Mouse (Mus musculus) stomach, embryonic 15.5 days (tissue): ENCODE data around the gene Hnrnpll. TPM values are rescaled to one million over a fixed set of nuclear protein-coding genes. Genes with fewer than 3 reads are reported as not detected.
"Not testable (repeated sequence)": the region's sequence is repeated elsewhere in the genome, so short reads cannot be mapped to it uniquely, and the experiment has no call there.

ENCODE experiments used
- ATAC-seq: fragments of 200-750 bp; cut with Nextera tagmentation; 2 replicates; pipeline ENCODE4 v1.8.0; 2017; ENCODE audit warnings: low read depth, moderate number of reproducible peaks, moderate TSS enrichment; ENCODE audit not compliant: insufficient read depth, low FRiP score
- H3K27ac ChIP-seq: fragments of 300-500 bp; sonication (generic); 2 replicates; pipeline ENCODE4 v1.5.1; 2015; ENCODE audit warnings: mild to moderate bottlenecking, inconsistent platforms
- H3K27me3 ChIP-seq: fragments of 300-500 bp; sonication (generic); replicated peaks from 2 replicates; pipeline ENCODE4 v1.6.1; 2015; ENCODE audit warnings: inconsistent platforms
- H3K36me3 ChIP-seq: fragments of 300-500 bp; sonication (generic); 2 replicates; pipeline ENCODE4 v1.6.1; 2015; ENCODE audit warnings: inconsistent platforms
- H3K4me1 ChIP-seq: fragments of 300-500 bp; sonication (generic); 2 replicates; pipeline ENCODE4 v1.6.1; 2015; ENCODE audit warnings: inconsistent platforms
- H3K4me2 ChIP-seq: fragments of 300-500 bp; sonication (generic); 2 replicates; pipeline ENCODE4 v1.6.1; 2015; ENCODE audit warnings: mild to moderate bottlenecking, inconsistent platforms
- H3K4me3 ChIP-seq: fragments of 300-500 bp; sonication (generic); replicated peaks from 2 replicates; pipeline ENCODE4 v1.5.1; 2015; ENCODE audit warnings: inconsistent platforms
- H3K9ac ChIP-seq: fragments of 300-500 bp; sonication (generic); 2 replicates; pipeline ENCODE4 v1.6.1; 2015; ENCODE audit warnings: inconsistent platforms
- H3K9me3 ChIP-seq: fragments of 300-500 bp; sonication (generic); 2 replicates; pipeline ENCODE4 v1.6.1; 2016; ENCODE audit warnings: inconsistent platforms
- WGBS: fragments of 180-500 bp; shearing (Covaris S2); methylation state at CpG from one replicate; pipeline ENCODE4 v1.1.7; 2015; 5-methylcytosine and 5-hydroxymethylcytosine counted together
- polyA plus RNA-seq: library from polyadenylated mRNA; unstranded; fragments of >200 nt; fragmentation: Nextera tagmentation; extraction: Ambion mirVana; gene quantifications from 2 replicates; pipeline ENCODE4 v1.2.1, GENCODE M21; 2015

The Hnrnpll gene
- polyA plus RNA-seq, 1 experiment from 2014 or later = 55.8 TPM

GRCm38 (mm10) chr17:80017389-80017788, 44.7 kb downstream of the Hnrnpll start:
- H3K4me2 ChIP-seq = no peak overlapping the region
- 49% methylated on average over 12 of the region's 12 CpGs for WGBS
- H3K27ac ChIP-seq = no peak overlapping the region
- H3K9ac ChIP-seq = no peak overlapping the region
- H3K27me3 ChIP-seq = no peaks in the 10 kb centered on the region
- peaks cover 6% of the 10 kb centered on the region for H3K4me1 ChIP-seq
- H3K9me3 ChIP-seq = no peaks in the 10 kb centered on the region
- ATAC-seq = no peak
- no peak overlapping the region for H3K4me3 ChIP-seq
- H3K36me3 ChIP-seq = no peaks in the 10 kb centered on the region

GRCm38 (mm10) chr17:80016400-80016799, 45.7 kb downstream of the Hnrnpll start:
- not testable (repeated sequence) for H3K4me3 ChIP-seq, H3K27ac ChIP-seq, ATAC-seq, H3K36me3 ChIP-seq, H3K9ac ChIP-seq, H3K4me2 ChIP-seq, H3K27me3 ChIP-seq, H3K9me3 ChIP-seq, H3K4me1 ChIP-seq
- 93% methylated on average over 4 of the region's 4 CpGs for WGBS

- no peak overlapping the region for H3K9ac ChIP-seq
- H3K4me2 ChIP-seq = no peak overlapping the region
- no peaks in the 10 kb centered on the region for H3K9me3 ChIP-seq
- H3K27me3 ChIP-seq = no peaks in the 10 kb centered on the region
- peaks cover 6% of the 10 kb centered on the region for H3K4me1 ChIP-seq
- H3K4me3 ChIP-seq = no peak overlapping the region
- peak; percentile 54; the same call in 1 of the 2 replicates for ATAC-seq
- no peaks in the 10 kb centered on the region for H3K36me3 ChIP-seq
- H3K27ac ChIP-seq = no peak overlapping the region
- WGBS = 70% methylated on average over 8 of the region's 8 CpGs
Observed at GRCm38 (mm10) chr17:80014361-80014809, 47.7 kb downstream of the Hnrnpll start.

- H3K4me2 ChIP-seq = no peak overlapping the region
- H3K27me3 ChIP-seq = no peaks in the 10 kb centered on the region
- H3K4me1 ChIP-seq = peaks cover 10% of the 10 kb centered on the region; the same call in 1 of the 2 replicates
- H3K4me3 ChIP-seq = no peak overlapping the region
- ATAC-seq = no peak
- no peaks in the 10 kb centered on the region for H3K36me3 ChIP-seq
- no peak overlapping the region for H3K9ac ChIP-seq
- WGBS = 45% methylated on average over 15 of the region's 15 CpGs
- H3K9me3 ChIP-seq = no peaks in the 10 kb centered on the region
- no peak overlapping the region for H3K27ac ChIP-seq
Observed at GRCm38 (mm10) chr17:80009926-80010325, 52.2 kb downstream of the Hnrnpll start.

- Histone ChIP-seq H3K9ac (no peak overlapping the region), H3K27me3 (no peaks in the 10 kb centered on the region), H3K4me2 (no peak overlapping the region), H3K27ac (0 out of 2 replicates have a peak overlapping the region, but pooled peaks have one; percentile 26), H3K4me3 (no peak overlapping the region), H3K4me1 (peaks cover 10% of the 10 kb centered on the region; the same call in 1 of the 2 replicates), H3K36me3 (no peaks in the 10 kb centered on the region), H3K9me3 (no peaks in the 10 kb centered on the region)
- WGBS = 24% methylated on average over 5 of the region's 5 CpGs
- ATAC-seq = peak; percentile 60; the same call in 1 of the 2 replicates
Observed at GRCm38 (mm10) chr17:80008847-80009246, 53.3 kb downstream of the Hnrnpll start.

GRCm38 (mm10) chr17:80004345-80005239, 57.5 kb downstream of the Hnrnpll start:
- ATAC-seq = no peak
- Histone ChIP-seq H3K9me3 (no peaks in the 10 kb centered on the region), H3K27ac (no peak overlapping the region), H3K9ac (no peak overlapping the region), H3K27me3 (no peaks in the 10 kb centered on the region), H3K4me2 (no peak overlapping the region), H3K4me1 (peaks cover 10% of the 10 kb centered on the region; the same call in 1 of the 2 replicates), H3K36me3 (no peaks in the 10 kb centered on the region), H3K4me3 (no peak overlapping the region)
- WGBS = 41% methylated on average over 17 of the region's 17 CpGs

GRCm38 (mm10) chr17:80003851-80004250, 58.3 kb downstream of the Hnrnpll start:
- not testable (repeated sequence) for H3K27me3 ChIP-seq, H3K4me2 ChIP-seq, H3K9ac ChIP-seq, H3K4me1 ChIP-seq, H3K4me3 ChIP-seq, H3K27ac ChIP-seq, H3K36me3 ChIP-seq, H3K9me3 ChIP-seq, ATAC-seq
- 90% methylated on average over 3 of the region's 3 CpGs for WGBS

GRCm38 (mm10) chr17:80002385-80002852, 59.7 kb downstream of the Hnrnpll start:
- Histone ChIP-seq H3K9ac (no peak overlapping the region), H3K4me3 (no peak overlapping the region), H3K4me1 (no peaks in the 10 kb centered on the region), H3K27ac (no peak overlapping the region), H3K27me3 (no peaks in the 10 kb centered on the region), H3K9me3 (no peaks in the 10 kb centered on the region), H3K36me3 (no peaks in the 10 kb centered on the region), H3K4me2 (no peak overlapping the region)
- ATAC-seq = no peak
- WGBS = 74% methylated on average over 3 of the region's 3 CpGs

- 90% methylated on average over 14 of the region's 14 CpGs for WGBS
- H3K27ac ChIP-seq = no peak overlapping the region
- H3K9ac ChIP-seq = no peak overlapping the region
- no peak for ATAC-seq
- H3K27me3 ChIP-seq = no peaks in the 10 kb centered on the region
- no peaks in the 10 kb centered on the region for H3K4me1 ChIP-seq
- no peak overlapping the region for H3K4me2 ChIP-seq
- H3K9me3 ChIP-seq = no peaks in the 10 kb centered on the region
- H3K36me3 ChIP-seq = no peaks in the 10 kb centered on the region
- no peak overlapping the region for H3K4me3 ChIP-seq
Observed at GRCm38 (mm10) chr17:79999631-80000030, 62.5 kb downstream of the Hnrnpll start.

- no peak overlapping the region for H3K4me2 ChIP-seq
- 76% methylated on average over 5 of the region's 5 CpGs for WGBS
- H3K4me3 ChIP-seq = no peak overlapping the region
- H3K27me3 ChIP-seq = no peaks in the 10 kb centered on the region
- H3K9me3 ChIP-seq = no peaks in the 10 kb centered on the region
- H3K27ac ChIP-seq = no peak overlapping the region
- no peak overlapping the region for H3K9ac ChIP-seq
- H3K36me3 ChIP-seq = no peaks in the 10 kb centered on the region
- no peaks in the 10 kb centered on the region for H3K4me1 ChIP-seq
- no peak for ATAC-seq
Observed at GRCm38 (mm10) chr17:79998986-79999385, 63.1 kb downstream of the Hnrnpll start.

- no peak overlapping the region for H3K9ac ChIP-seq
- no peak overlapping the region for H3K4me3 ChIP-seq
- ATAC-seq = no peak
- H3K9me3 ChIP-seq = no peaks in the 10 kb centered on the region
- no peak overlapping the region for H3K27ac ChIP-seq
- H3K27me3 ChIP-seq = no peaks in the 10 kb centered on the region
- no peak overlapping the region for H3K4me2 ChIP-seq
- H3K36me3 ChIP-seq = no peaks in the 10 kb centered on the region
- 84% methylated on average over 3 of the region's 3 CpGs for WGBS
- H3K4me1 ChIP-seq = no peaks in the 10 kb centered on the region
Observed at GRCm38 (mm10) chr17:79995091-79995691, 66.9 kb downstream of the Hnrnpll start.

- no peak for ATAC-seq
- H3K4me3 ChIP-seq = no peak overlapping the region
- H3K27ac ChIP-seq = no peak overlapping the region
- H3K4me1 ChIP-seq = no peaks in the 10 kb centered on the region
- H3K9me3 ChIP-seq = no peaks in the 10 kb centered on the region
- H3K27me3 ChIP-seq = no peaks in the 10 kb centered on the region
- no peak overlapping the region for H3K9ac ChIP-seq
- no peaks in the 10 kb centered on the region for H3K36me3 ChIP-seq
- H3K4me2 ChIP-seq = no peak overlapping the region
- WGBS = 81% methylated on average over 3 of the region's 3 CpGs
Observed at GRCm38 (mm10) chr17:79992114-79992513, 70.0 kb downstream of the Hnrnpll start.
